Mouse (Mus musculus) heart, postnatal 0 days (tissue): Measurements from ENCODE around the gene Khsrp.

Experiments
- CTCF ChIP-seq: IDR thresholded peaks from 2 replicates; pipeline ENCODE4 v1.5.1; 2016; ENCODE audit warnings: antibody characterized with exemption, control low read depth, low read depth
- EP300 ChIP-seq: IDR thresholded peaks from 2 replicates; pipeline ENCODE4 v1.6.1; 2016; ENCODE audit warnings: antibody characterized with exemption, low read depth

DNA sequence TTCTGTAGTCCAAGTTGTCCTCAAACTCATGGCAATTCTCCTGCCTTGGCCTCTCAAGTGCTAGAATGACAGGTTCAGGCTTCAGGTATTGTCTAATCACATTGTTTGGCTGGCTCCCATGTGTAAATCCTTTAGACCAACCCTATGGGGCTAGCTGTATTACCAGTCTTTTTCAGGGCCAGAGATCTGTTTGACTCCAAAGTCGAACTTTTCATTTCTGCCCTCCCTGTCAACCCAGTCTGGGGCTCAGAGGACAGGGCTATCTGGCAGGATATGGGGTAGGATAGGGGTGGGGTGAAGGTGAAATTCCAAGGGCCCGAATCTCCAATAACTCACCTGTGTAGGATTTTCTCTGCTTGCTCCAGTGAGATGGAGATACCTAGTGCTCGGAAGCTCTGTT is 24.9 kb upstream of the Khsrp start:
- TF ChIP-seq CTCF (no peak), EP300 (no peak)
